In the genomic region with DNA sequence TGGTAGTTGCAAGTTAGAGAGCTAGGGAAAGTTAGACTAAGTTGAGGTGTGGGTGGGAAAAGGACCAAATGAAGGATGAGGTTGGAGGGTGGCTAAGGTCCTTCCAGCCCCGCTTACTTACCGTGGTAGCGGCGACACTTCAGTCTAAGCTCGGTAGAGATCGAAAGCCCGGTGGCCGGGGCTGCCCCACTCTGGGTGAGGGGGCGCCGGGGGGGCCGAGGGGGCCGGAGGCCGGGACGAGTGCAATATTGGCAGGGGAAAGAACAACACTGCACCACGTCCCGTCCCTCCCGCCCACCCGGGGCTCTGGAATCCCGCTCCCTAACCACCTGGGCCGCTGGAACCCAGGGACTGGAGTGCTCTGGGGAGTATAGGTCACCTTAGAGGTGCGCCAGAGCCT, we compare ENCODE assay signal across 8 mouse cellular contexts. TPM values are rescaled to one million over a fixed set of nuclear protein-coding genes. Genes with fewer than 3 reads are reported as not detected.
DNase-seq lines count a peak whose midpoint lies in the region; ATAC-seq lines count a peak whose summit lies in the region.

Gene Mtx1, minus strand, starts transcription at position 189 of the 400 bp plus-strand sequence.

- DNase-seq in layer of hippocampus, adult 18-20 months (ENCODE audit: low spot score in 2 of 2), result no peak
- no peak for DNase-seq in layer of hippocampus, adult 9-11 months
- no peak for DNase-seq in adrenal gland, postnatal 14 days
- DNase-seq in gastrocnemius, postnatal 25 days, result no peak
- DNase-seq in cerebellum, adult 11 months, result no peak

- whole genome bisulfite sequencing in intestine, embryonic 15.5 days, result 5% methylated on average over 21 of the region's 21 CpGs

- peak within 1 kb of the TSS; percentile 84 for H3K4me2 ChIP-seq in intestine, embryonic 15.5 days (replicated peaks)

- H3K36me3 ChIP-seq in intestine, embryonic 15.5 days, result no peaks in the 10 kb centered on the region

- H3K4me3 ChIP-seq in intestine, embryonic 15.5 days (replicated peaks), result peak within 1 kb of the TSS; percentile 44

- no peaks in the 10 kb centered on the region for H3K9me3 ChIP-seq in intestine, embryonic 15.5 days

- H3K27ac ChIP-seq in intestine, embryonic 15.5 days, result peak within 1 kb of the TSS; percentile 54; the same call in 1 of the 2 replicates

- peak within 1 kb of the TSS; percentile 28; the same call in 1 of the 2 replicates for H3K9ac ChIP-seq in intestine, embryonic 15.5 days

- ATAC-seq in intestine, embryonic 15.5 days, result peak; percentile 16
- no peak for ATAC-seq in megakaryocyte-erythroid progenitor cell, adult 5-6 weeks (replicated peaks; ENCODE audit: low FRiP score, low TSS enrichment, poor library complexity, severe bottlenecking)
- ATAC-seq in cerebellum, adult (ENCODE audit: insufficient number of reproducible peaks, low FRiP score, low TSS enrichment), result no peak

- 0 out of 2 replicates have a peak, but pooled peaks cover 4% of the 10 kb centered on the region for H3K27me3 ChIP-seq in intestine, embryonic 15.5 days (replicated peaks)

- H3K4me1 ChIP-seq in intestine, embryonic 15.5 days (replicated peaks), result peaks cover 27% of the 10 kb centered on the region

RNA-seq across cellular contexts. Expression of gene Mtx1, which starts in this region (rescaled TPM):
- total RNA-seq in layer of hippocampus, adult 18-20 months (2021), result 10 to 100 TPM; 84.9 to 91.6 TPM
- 152 and 162 TPM in 2 replicates for total RNA-seq in adrenal gland, postnatal 14 days (2021)
- total RNA-seq in gastrocnemius, postnatal 25 days (2021), result 10 to 100 TPM; 42.2 to 47.6 TPM
- 214 and 222 TPM in 2 replicates for polyA plus RNA-seq in intestine, embryonic 15.5 days (2015; fragmentation: Nextera tagmentation; extraction: Ambion mirVana)
- total RNA-seq in megakaryocyte-erythroid progenitor cell, adult 5-6 weeks (2014; fragmentation: Nextera tagmentation), result 114 and 122 TPM in 2 replicates
- 68.1 and 92.8 TPM in 2 replicates for total RNA-seq in megakaryocyte-erythroid progenitor cell, adult 5-6 weeks (2017)
